Mouse (Mus musculus) testis, adult 2 months (tissue): ENCODE data around the gene Gnl2.

Source experiments
- CTCF ChIP-seq: fragments of 200-500 bp; IDR thresholded peaks from 2 replicates; pipeline ENCODE4 v1.5.1; 2012; ENCODE audit warnings: low read depth, mild to moderate bottlenecking, inconsistent platforms, low read length, moderate library complexity; ENCODE audit not compliant: control insufficient read depth, insufficient read depth, insufficient replicate concordance
- POLR2A ChIP-seq: fragments of 200-500 bp; IDR thresholded peaks from 2 replicates; pipeline ENCODE4 v1.6.1; 2012; ENCODE audit warnings: low read depth, mild to moderate bottlenecking, inconsistent platforms, low read length, moderate library complexity; ENCODE audit not compliant: control insufficient read depth

DNA sequence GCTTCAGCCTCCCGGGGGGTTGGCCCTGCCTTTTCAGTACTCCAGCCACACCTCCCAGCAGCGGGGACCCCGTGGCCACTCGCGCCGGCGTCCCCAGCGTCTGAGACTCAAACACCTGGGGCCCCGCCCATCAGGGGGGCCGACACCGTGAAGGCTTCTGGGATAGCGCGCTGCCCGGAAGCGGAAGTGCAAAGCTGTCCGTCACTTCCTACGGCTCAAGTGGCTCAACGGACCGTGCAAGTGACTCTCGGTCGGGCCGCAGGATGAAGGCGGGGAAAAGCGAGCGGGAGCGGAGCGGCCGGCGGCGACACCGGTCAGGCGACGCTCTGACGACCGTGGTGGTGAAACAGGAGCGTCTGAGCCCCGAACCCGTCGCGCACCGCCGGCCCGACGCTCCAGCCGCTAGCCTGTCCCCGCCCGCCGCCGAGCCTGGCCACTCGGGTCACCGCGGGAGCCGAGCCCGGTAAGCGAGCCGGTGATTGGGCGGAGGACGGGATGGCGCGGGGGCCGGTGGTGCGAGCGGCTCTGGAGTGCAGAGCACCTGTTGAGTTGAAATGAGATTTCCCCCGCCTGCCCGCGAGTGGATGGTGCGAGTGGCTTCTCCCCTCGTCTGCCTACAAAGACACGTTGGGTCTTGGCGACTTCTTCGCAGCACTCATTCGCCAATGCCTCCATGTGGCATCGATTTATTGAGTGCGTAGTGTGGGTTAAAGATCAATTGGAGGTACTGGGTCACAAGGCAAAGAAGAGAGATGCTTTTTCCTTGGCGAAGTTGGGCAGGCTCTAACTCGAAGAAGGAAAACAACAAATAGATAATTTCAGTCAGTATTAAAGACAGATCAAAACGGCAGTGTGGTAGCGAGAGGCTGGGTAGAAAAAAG lies 50.3 kb downstream of the Gnl2 start, which contains the start of gene Snip1:
- TF ChIP-seq CTCF: no peak
- peak; percentile 97 for TF ChIP-seq POLR2A
